Mouse (Mus musculus) left cerebral cortex, postnatal 36 days (tissue): ENCODE data around the gene Med12. TPM values are rescaled to one million over a fixed set of nuclear protein-coding genes. Genes with fewer than 3 reads are reported as not detected.
A peak's percentile ranks its signal among the peaks of the same experiment; 100 is the strongest.
"Not testable (repeated sequence)": the region's sequence is repeated elsewhere in the genome, so short reads cannot be mapped to it uniquely, and the experiment has no call there.

Source experiments
- DNase-seq, 2 experiments: peaks; one replicate each; pipeline ENCODE4 v3.0.0; 2021 to 2022; ENCODE audit warnings: low spot score in 2 of 2, mixed read lengths in 1 of 2
- intact Hi-C: fragments of 180-260 bp; cut with DNase I; formaldehyde crosslinking; loops from one replicate; pipeline ENCODE4 v1.15.1; 2025
- total RNA-seq, 2 experiments: library from RNA; stranded (reverse); gene quantifications; 2 replicates each; pipeline ENCODE4 v1.2.3; 2021

Gene Med12
- total RNA-seq, 2 experiments from 2014 or later: 18.4 to 26.4 TPM

DNA sequence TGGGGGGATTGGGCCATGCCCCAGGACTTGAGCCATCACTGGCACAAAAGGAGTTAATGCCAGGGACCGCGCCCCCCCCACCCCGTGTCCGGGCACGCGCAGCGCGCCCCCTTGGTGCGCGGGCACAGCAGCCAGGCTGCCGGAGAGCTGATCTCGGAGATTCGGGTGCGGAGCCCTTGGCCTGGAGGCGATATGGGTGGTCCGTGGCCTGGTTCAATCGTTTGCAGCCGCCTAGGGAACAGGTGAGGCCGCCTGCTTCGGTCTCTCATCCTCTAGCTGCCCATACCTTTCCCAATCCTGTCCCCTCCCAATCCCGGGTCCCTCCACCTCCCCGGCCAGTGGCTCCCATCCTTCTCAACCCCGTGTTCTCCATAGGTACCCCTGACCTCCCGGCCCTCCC, 25.2 kb downstream of the Med12 start, which contains the start of gene Nlgn3:
Gene Nlgn3 (plus strand): TSS at position 114 of the 400 bp plus-strand sequence.
- intact Hi-C loops: no loop called here
- peak in 1 of 2 experiments; percentile 46 for DNase-seq

DNA sequence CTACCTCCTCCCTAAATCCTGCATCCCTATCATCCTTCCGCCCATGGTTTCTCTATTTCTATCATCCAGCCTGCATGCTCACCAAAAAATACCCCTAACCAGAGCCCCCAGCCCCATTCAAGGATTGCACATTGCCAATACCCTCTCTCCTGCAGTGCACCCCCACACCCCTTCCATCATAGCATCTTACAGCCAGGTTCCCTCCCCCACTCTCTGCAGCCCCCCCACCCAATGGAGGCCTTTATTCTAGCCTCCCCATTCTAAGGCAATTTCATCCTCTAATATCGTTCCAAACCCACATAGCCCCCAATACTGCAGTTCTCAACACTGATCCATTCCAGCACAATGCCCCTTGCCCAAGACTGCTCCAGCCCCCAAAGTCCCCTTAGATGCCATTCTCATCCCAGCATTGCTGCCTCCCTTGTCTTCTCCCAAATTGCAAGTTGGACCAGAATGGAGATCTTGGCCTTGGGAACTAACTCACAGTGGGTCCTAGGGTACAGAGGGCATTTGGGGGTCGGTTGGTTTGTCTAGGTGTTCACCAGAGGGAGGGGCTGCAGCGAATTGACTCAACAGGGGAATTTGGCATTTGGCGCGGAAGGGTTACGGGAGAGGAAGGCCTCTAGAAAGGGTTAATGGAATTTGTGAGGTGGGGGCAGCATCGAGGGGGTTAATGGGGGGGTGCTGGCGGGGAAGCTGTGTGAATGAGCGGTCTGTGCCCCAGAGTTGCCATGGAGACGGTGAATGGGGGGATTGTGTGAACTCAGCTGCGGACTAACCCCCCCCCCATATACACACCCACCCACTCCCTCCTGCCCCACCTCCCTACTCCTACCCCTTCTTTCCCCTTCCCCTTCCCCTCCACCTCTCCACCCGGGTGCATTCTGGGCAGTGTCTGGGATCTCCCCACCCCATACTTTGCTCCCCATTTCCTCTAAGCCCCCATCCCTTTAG, 25.9 kb downstream of the Med12 start:
- intact Hi-C loops: no loop called here
- no peak for DNase-seq

- intact Hi-C loops: no loop called here
- no peak for DNase-seq
These were observed 26.7 kb downstream of the Med12 start for GRCm38 (mm10) chrX:101300427-101301030.

GRCm38 (mm10) chrX:101301654-101302053, 27.8 kb downstream of the Med12 start:
- peak in 1 of 2 experiments; percentile 18 for DNase-seq
- intact Hi-C loops: no loop called here

- intact Hi-C loops: no loop called here
- no peak for DNase-seq
These were observed 30.8 kb downstream of the Med12 start for GRCm38 (mm10) chrX:101304646-101305045.

DNA sequence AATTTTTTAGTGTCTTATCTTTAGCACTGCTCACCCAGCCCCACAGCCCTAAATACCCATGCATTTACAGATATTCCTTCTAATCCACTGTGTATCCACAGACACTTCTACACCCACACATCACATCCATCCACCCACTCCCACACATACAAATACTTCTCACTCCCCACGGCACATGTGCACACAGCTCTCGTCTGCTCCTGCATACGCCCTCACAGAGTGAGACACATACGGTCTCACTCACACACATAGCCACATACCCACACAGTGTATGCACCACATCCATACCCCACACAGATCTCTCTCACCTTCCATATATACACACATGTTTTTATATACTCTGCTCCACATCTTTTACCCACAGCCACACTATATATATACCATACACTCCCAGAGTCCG, 35.5 kb downstream of the Med12 start:
- peak; percentile 39 to 53 for DNase-seq
- intact Hi-C loops: no loop called here

GRCm38 (mm10) chrX:101313625-101314359, 40.0 kb downstream of the Med12 start:
- intact Hi-C loops: no loop called here
- peak; percentile 76 to 79 for DNase-seq

DNA sequence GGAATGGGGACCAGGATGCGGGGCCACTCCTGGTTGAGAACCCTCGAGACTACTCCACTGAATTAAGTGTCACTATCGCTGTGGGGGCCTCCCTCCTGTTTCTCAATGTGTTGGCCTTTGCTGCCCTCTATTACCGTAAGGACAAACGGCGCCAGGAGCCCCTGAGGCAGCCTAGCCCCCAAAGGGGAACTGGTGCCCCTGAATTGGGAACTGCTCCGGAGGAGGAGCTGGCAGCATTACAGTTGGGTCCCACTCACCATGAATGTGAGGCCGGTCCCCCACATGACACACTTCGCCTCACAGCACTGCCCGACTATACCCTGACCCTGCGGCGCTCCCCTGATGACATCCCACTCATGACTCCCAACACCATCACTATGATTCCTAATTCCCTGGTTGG, 45.9 kb downstream of the Med12 start:
- intact Hi-C loops: no loop called here
- no peak for DNase-seq

- DNase-seq: no peak
These were observed 52.4 kb downstream of the Med12 start for GRCm38 (mm10) chrX:101325989-101326899.

DNA sequence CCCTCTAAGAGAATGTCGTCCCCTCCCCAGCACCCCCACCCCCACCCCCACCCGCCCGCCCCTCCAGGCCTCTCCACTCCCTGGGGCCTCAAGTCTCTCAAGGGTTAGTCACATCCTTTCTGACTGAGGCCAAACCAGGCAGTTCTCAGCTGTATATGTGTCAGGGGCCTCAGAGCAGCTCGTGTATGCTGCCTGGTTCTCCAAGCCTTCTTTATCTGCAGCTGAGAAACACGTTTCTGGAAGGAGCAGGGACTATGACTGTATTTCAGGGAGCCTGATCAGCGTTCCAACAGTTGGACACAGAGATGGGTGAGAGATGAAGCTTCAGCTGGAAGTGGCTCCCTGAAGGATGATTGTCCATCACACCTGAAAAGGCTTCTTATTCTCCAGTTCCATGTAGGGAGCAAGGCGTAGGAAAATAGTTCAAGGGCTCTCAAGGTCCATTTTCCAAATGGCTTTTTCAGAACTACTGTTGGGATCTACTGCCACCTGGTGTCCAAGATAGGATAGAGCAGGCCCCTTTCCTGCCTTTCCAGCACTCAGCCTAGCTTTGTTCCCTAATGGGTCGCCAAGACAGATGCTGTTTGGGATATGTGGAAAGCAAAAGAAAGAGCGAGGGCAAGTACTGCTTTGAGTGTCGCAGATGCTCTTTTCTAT, 55.7 kb downstream of the Med12 start:
- DNase-seq: peak; percentile 49 to 57
- intact Hi-C loops: loop anchor here (1.0 to 5.0 kb wide), 2 partner anchors 88 to 197 kb away; no protein-coding TSS in a partner anchor

More at GRCm38 (mm10) chrX:101325989-101326899, 52.4 kb downstream of the Med12 start:
- intact Hi-C loops: no loop called here

- no peak for DNase-seq
- intact Hi-C loops: loop anchor here (2.0 to 5.0 kb wide), 2 partner anchors 85 to 109 kb away; partner anchors contain the start of gene Snx12
These were observed 58.2 kb downstream of the Med12 start for GRCm38 (mm10) chrX:101332031-101332374.

- peak; percentile 83 to 84 for DNase-seq
- intact Hi-C loops: loop anchor here (2.0 to 5.0 kb wide), 2 partner anchors 85 to 110 kb away; partner anchors contain the start of gene Snx12
These were observed 58.8 kb downstream of the Med12 start for GRCm38 (mm10) chrX:101332375-101333211.

GRCm38 (mm10) chrX:101334606-101335005, 60.8 kb downstream of the Med12 start:
- intact Hi-C loops: loop anchor here (5.0 kb wide), 1 partner anchor 83 kb away; no protein-coding TSS in a partner anchor
- DNase-seq: no peak

DNA sequence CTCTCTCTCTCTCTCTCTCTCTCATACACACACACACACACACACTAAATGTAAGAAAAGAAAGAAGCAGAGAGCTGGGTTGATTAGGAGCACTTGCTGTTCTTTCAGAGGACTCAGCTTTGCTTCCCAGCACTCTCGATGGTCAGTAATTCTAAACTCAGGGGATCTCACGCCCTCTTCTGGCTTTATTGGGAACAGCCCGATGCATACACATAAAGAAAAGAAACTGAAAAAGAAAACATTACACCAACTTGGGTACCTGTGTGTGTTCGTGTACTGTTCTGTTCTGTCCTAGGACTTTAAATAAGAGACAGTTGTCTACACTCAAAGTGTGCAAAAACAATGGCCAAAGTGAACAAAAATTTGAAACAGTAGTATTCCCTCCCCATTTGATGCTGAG, 64.8 kb downstream of the Med12 start:
- intact Hi-C loops: no loop called here

GRCm38 (mm10) chrX:101342837-101343236, 69.0 kb downstream of the Med12 start:
- not testable (repeated sequence) for DNase-seq
- intact Hi-C loops: loop anchor here (5.0 kb wide), 1 partner anchor 44 kb away; no protein-coding TSS in a partner anchor

More for the DNA sequence above, 64.8 kb downstream of the Med12 start:
- no peak for DNase-seq

GRCm38 (mm10) chrX:101345456-101345855, 71.6 kb downstream of the Med12 start:
- intact Hi-C loops: no loop called here
- DNase-seq: no peak

DNA sequence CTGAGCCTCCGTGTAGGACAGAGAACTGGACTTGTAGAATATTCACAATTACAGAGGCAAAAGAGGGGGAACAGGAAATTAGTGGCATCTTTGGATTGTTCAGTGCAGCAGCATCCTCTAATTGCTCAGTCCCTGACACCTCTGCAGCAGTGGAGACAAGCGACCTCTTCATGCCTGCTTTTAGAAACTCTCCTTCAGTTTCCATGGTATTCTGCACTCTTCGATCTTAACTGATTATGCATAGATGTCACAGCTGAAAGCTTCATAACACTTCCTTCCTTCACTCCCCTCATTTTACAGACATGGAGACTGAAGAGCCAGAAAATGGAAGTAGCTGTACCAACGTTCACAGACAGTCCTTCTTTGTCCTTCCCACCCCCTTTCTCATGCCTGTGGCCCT, 72.6 kb downstream of the Med12 start:
- DNase-seq: no peak
- intact Hi-C loops: no loop called here
